Mouse (Mus musculus): Measurements from ENCODE around the gene Pdzd7.

DNA sequence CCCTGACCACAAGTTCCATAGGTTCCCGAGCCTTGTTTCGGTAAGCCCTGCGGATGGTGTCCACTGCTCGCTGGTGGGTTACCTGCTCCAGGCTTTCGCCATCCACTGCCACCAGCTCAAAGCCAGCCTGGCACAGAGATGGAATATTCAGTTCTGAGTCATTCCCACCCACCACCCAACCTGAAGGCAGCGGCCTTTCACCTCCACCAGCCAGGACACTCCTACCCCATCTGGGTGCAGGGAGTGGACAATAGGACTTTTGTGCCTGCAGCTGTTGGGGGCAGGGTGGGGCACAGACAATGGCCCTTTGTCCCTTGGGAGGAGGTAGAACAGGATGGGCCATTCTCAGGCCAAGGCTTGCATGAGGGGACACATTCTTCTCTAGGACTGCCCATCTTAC, 17.7 kb downstream of the Pdzd7 start:
- TF ChIP-seq CTCF (IDR thresholded peaks at IDR 0.05; ENCODE audit: borderline replicate concordance, extremely low read depth, insufficient read depth, insufficient read length) (no peak), POLR2A (IDR thresholded peaks at IDR 0.05; ENCODE audit: borderline replicate concordance, extremely low read depth, insufficient read depth, insufficient read length, poor library complexity, severe bottlenecking) (no peak)
